Mouse (Mus musculus) embryonic facial prominence, embryonic 14.5 days (tissue): ENCODE measurements around the gene Ccp110. TPM values are rescaled to one million over a fixed set of nuclear protein-coding genes. Genes with fewer than 3 reads are reported as not detected.

Source experiments
- ATAC-seq: fragments of 200-750 bp; cut with Nextera tagmentation; 2 replicates; pipeline ENCODE4 v1.8.0; 2017; ENCODE audit warnings: low read depth, moderate number of reproducible peaks, moderate TSS enrichment
- DNase-seq: peaks from one replicate; pipeline ENCODE4 v3.0.0-alpha.2; 2015; ENCODE audit warnings: low spot score
- H3K27ac ChIP-seq: fragments of 300-500 bp; sonication (generic); replicated peaks from 2 replicates; pipeline ENCODE4 v1.5.1; 2014; ENCODE audit warnings: low read depth, mild to moderate bottlenecking, low read length, moderate library complexity
- H3K27me3 ChIP-seq: fragments of 300-500 bp; sonication (generic); replicated peaks from 2 replicates; pipeline ENCODE4 v1.6.1; 2014; ENCODE audit warnings: low read length; ENCODE audit not compliant: control insufficient read depth, insufficient read depth
- H3K36me3 ChIP-seq: fragments of 300-500 bp; sonication (generic); 2 replicates; pipeline ENCODE4 v1.6.1; 2014; ENCODE audit warnings: low read length, mixed read lengths; ENCODE audit not compliant: control insufficient read depth, insufficient read depth
- H3K4me1 ChIP-seq: fragments of 300-500 bp; sonication (generic); 2 replicates; pipeline ENCODE4 v1.6.1; 2014; ENCODE audit warnings: antibody characterized with exemption, low read length; ENCODE audit not compliant: control insufficient read depth, insufficient read depth
- H3K4me2 ChIP-seq: fragments of 300-500 bp; sonication (generic); 2 replicates; pipeline ENCODE4 v1.6.1; 2014; ENCODE audit warnings: low read depth, mild to moderate bottlenecking, low read length, moderate library complexity, mixed read lengths
- H3K4me3 ChIP-seq: fragments of 300-500 bp; sonication (generic); 2 replicates; pipeline ENCODE4 v1.5.1; 2014; ENCODE audit warnings: low read depth, mild to moderate bottlenecking, low read length
- H3K9ac ChIP-seq: fragments of 300-500 bp; sonication (generic); 2 replicates; pipeline ENCODE4 v1.6.1; 2014; ENCODE audit warnings: low read depth, mild to moderate bottlenecking, low read length, moderate library complexity, mixed read lengths
- H3K9me3 ChIP-seq: fragments of 300-500 bp; sonication (generic); 2 replicates; pipeline ENCODE4 v1.6.1; 2016; ENCODE audit warnings: low read length; ENCODE audit not compliant: control insufficient read depth
- WGBS: fragments of 180-500 bp; shearing (Covaris S2); extraction: QIAGEN DNeasy Blood & Tissue Kit; methylation state at CpG from one replicate; pipeline ENCODE4 v1.1.7; 2014; 5-methylcytosine and 5-hydroxymethylcytosine counted together
- polyA plus RNA-seq: library from polyadenylated mRNA; unstranded; fragments of >200 nt; fragmentation: Nextera tagmentation; extraction: Ambion mirVana; gene quantifications from 2 replicates; pipeline ENCODE4 v1.2.1, GENCODE M21; 2014

Gene Ccp110
- polyA plus RNA-seq, 1 experiment from 2014 or later = 11.1 TPM

GRCm38 (mm10) chr7:118769208-118769607 lies 56.9 kb downstream of the Ccp110 start:
- H3K36me3 ChIP-seq = peaks cover 16% of the 10 kb centered on the region
- 75% methylated on average over 8 of the region's 8 CpGs for WGBS
- H3K4me3 ChIP-seq = no peak overlapping the region
- H3K9me3 ChIP-seq = no peaks in the 10 kb centered on the region
- no peak overlapping the region for H3K27ac ChIP-seq
- no peak overlapping the region for H3K9ac ChIP-seq
- no peaks in the 10 kb centered on the region for H3K4me1 ChIP-seq
- no peak for ATAC-seq
- no peak for DNase-seq
- H3K27me3 ChIP-seq = no peaks in the 10 kb centered on the region
- H3K4me2 ChIP-seq = no peak overlapping the region

GRCm38 (mm10) chr7:118769655-118770054 lies 57.3 kb downstream of the Ccp110 start:
- DNase-seq (no peak), ATAC-seq (no peak)
- Histone ChIP-seq H3K4me2 (no peak overlapping the region), H3K27me3 (no peaks in the 10 kb centered on the region), H3K27ac (no peak overlapping the region), H3K9ac (no peak overlapping the region), H3K36me3 (peaks cover 16% of the 10 kb centered on the region), H3K9me3 (no peaks in the 10 kb centered on the region), H3K4me1 (no peaks in the 10 kb centered on the region), H3K4me3 (no peak overlapping the region)
- WGBS = 28% methylated on average over 1 of the region's 1 CpGs

- H3K36me3 ChIP-seq = peaks cover 28% of the 10 kb centered on the region
- ATAC-seq = no peak
- H3K9me3 ChIP-seq = no peaks in the 10 kb centered on the region
- H3K4me1 ChIP-seq = no peaks in the 10 kb centered on the region
- H3K4me2 ChIP-seq = no peak overlapping the region
- H3K27ac ChIP-seq = no peak overlapping the region
- H3K4me3 ChIP-seq = no peak overlapping the region
- H3K9ac ChIP-seq = no peak overlapping the region
- H3K27me3 ChIP-seq = no peaks in the 10 kb centered on the region
- 87% methylated on average over 12 of the region's 12 CpGs for WGBS
- no peak for DNase-seq
Observed at GRCm38 (mm10) chr7:118773027-118773426, 60.7 kb downstream of the Ccp110 start.

- H3K9ac ChIP-seq = no peak overlapping the region
- WGBS = 83% methylated on average over 7 of the region's 7 CpGs
Observed at GRCm38 (mm10) chr7:118775991-118776390, 63.6 kb downstream of the Ccp110 start.

GRCm38 (mm10) chr7:118776491-118776890 lies 64.1 kb downstream of the Ccp110 start:
- 70% methylated on average over 9 of the region's 9 CpGs for WGBS
- no peaks in the 10 kb centered on the region for H3K9me3 ChIP-seq
- H3K27me3 ChIP-seq = no peaks in the 10 kb centered on the region
- H3K9ac ChIP-seq = no peak overlapping the region
- no peak overlapping the region for H3K27ac ChIP-seq
- no peak for DNase-seq
- no peaks in the 10 kb centered on the region for H3K4me1 ChIP-seq
- no peak overlapping the region for H3K4me3 ChIP-seq
- H3K36me3 ChIP-seq = peaks cover 39% of the 10 kb centered on the region
- H3K4me2 ChIP-seq = no peak overlapping the region
- no peak for ATAC-seq

More at GRCm38 (mm10) chr7:118775991-118776390, 63.6 kb downstream of the Ccp110 start:
- H3K36me3 ChIP-seq = peaks cover 34% of the 10 kb centered on the region
- H3K9me3 ChIP-seq = no peaks in the 10 kb centered on the region
- DNase-seq (no peak), ATAC-seq (peak; percentile 22; the same call in 1 of the 2 replicates)
- H3K4me1 ChIP-seq = no peaks in the 10 kb centered on the region
- no peak overlapping the region for H3K4me3 ChIP-seq
- H3K27ac ChIP-seq = no peak overlapping the region
- no peak overlapping the region for H3K4me2 ChIP-seq
- no peaks in the 10 kb centered on the region for H3K27me3 ChIP-seq

GRCm38 (mm10) chr7:118777598-118778394 lies 65.4 kb downstream of the Ccp110 start:
- DNase-seq = no peak
- Histone ChIP-seq H3K9ac (no peak overlapping the region), H3K4me1 (no peaks in the 10 kb centered on the region), H3K4me2 (no peak overlapping the region), H3K27me3 (no peaks in the 10 kb centered on the region), H3K9me3 (no peaks in the 10 kb centered on the region), H3K36me3 (peaks cover 50% of the 10 kb centered on the region), H3K4me3 (no peak overlapping the region), H3K27ac (no peak overlapping the region)
- no peak for ATAC-seq
- 88% methylated on average over 10 of the region's 10 CpGs for WGBS

GRCm38 (mm10) chr7:118778561-118778960 lies 66.2 kb downstream of the Ccp110 start:
- H3K9ac ChIP-seq = no peak overlapping the region
- H3K4me2 ChIP-seq = no peak overlapping the region
- no peaks in the 10 kb centered on the region for H3K9me3 ChIP-seq
- WGBS = 68% methylated on average over 6 of the region's 6 CpGs
- DNase-seq (peak; percentile 22), ATAC-seq (no peak)
- H3K27ac ChIP-seq = no peak overlapping the region
- peaks cover 57% of the 10 kb centered on the region for H3K36me3 ChIP-seq
- H3K4me3 ChIP-seq = no peak overlapping the region
- H3K4me1 ChIP-seq = no peaks in the 10 kb centered on the region
- H3K27me3 ChIP-seq = no peaks in the 10 kb centered on the region

- Histone ChIP-seq H3K27me3 (no peaks in the 10 kb centered on the region), H3K4me1 (no peaks in the 10 kb centered on the region), H3K9ac (no peak overlapping the region), H3K9me3 (no peaks in the 10 kb centered on the region), H3K27ac (no peak overlapping the region), H3K4me3 (no peak overlapping the region), H3K36me3 (peaks cover 44% of the 10 kb centered on the region; the same call in 1 of the 2 replicates), H3K4me2 (no peak overlapping the region)
- 89% methylated on average over 11 of the region's 11 CpGs for WGBS
- ATAC-seq (no peak), DNase-seq (no peak)
Observed at GRCm38 (mm10) chr7:118783305-118784001, 71.1 kb downstream of the Ccp110 start.
